Mouse (Mus musculus): ENCODE data around the gene Gramd1b. TPM values are rescaled to one million over a fixed set of nuclear protein-coding genes. Genes with fewer than 3 reads are reported as not detected.

Gramd1b gene
- polyA plus RNA-seq, 1 experiment = 44.2 TPM

DNA sequence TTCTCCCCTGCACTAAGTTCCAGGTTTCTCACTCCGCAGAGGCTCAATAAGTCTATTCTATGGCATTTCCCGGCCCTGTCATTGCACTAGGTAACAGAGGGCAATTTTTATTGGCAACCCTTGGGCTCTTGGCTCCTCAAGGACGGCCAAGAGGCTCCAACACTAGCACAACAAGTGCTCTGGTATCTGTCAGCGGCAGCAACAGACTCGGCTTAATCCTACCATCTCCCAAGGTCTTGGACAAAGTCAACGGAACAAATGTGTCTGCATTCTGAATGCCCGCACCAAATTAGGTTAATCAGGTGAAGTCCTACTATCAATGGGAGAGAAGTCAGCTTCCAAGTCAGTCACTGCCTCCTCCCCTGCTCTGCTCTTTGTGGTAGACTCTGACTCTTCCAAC is 93.3 kb downstream of the Gramd1b start:
- Histone ChIP-seq H3K27ac (ENCODE audit: insufficient read depth, low read depth, low read length) (no peak overlapping the region), H3K4me3 (ENCODE audit: insufficient read depth, low read length) (no peak overlapping the region), H3K4me1 (ENCODE audit: control insufficient read depth, insufficient read depth, low read length) (peaks cover 13% of the 10 kb centered on the region)
- no peak for TF ChIP-seq POLR2A (IDR thresholded peaks at IDR 0.05; ENCODE audit: borderline replicate concordance, low read depth, low read length)
- no peak for TF ChIP-seq CTCF (IDR thresholded peaks at IDR 0.05; ENCODE audit: low read depth, low read length)

DNA sequence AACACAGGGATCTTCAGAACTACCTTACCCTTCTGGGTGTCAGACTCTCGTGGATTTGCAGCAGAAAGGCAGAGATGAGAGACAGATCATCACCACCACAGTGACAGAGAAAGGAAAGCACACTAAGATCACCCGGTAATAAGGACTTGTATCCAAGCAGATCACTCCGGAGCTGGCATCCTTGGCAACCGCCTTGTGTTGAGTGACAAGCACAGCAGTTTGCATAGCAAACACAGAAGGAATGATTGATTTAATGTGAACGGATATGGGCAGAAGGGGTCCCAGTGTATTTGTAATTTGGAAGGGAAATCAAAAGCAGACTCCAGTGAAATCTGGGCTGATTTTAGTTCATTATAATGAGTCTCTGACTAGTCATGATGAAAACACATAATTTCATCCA is 97.9 kb downstream of the Gramd1b start:
- Histone ChIP-seq H3K4me1 (ENCODE audit: control insufficient read depth, insufficient read depth, low read length) (peaks cover 18% of the 10 kb centered on the region), H3K27ac (ENCODE audit: insufficient read depth, low read depth, low read length) (no peak overlapping the region), H3K4me3 (ENCODE audit: insufficient read depth, low read length) (no peak overlapping the region)
- no peak for TF ChIP-seq CTCF (IDR thresholded peaks at IDR 0.05; ENCODE audit: low read depth, low read length)
- TF ChIP-seq POLR2A (IDR thresholded peaks at IDR 0.05; ENCODE audit: borderline replicate concordance, low read depth, low read length) = no peak

- Histone ChIP-seq H3K27ac (ENCODE audit: insufficient read depth, low read depth, low read length) (no peak overlapping the region), H3K4me3 (ENCODE audit: insufficient read depth, low read length) (no peak overlapping the region), H3K4me1 (ENCODE audit: control insufficient read depth, insufficient read depth, low read length) (peaks cover 12% of the 10 kb centered on the region)
- TF ChIP-seq POLR2A (IDR thresholded peaks at IDR 0.05; ENCODE audit: borderline replicate concordance, low read depth, low read length) (no peak), CTCF (IDR thresholded peaks at IDR 0.05; ENCODE audit: low read depth, low read length) (no peak)
Observed at GRCm38 (mm10) chr9:40430969-40431368, 100.2 kb downstream of the Gramd1b start.

- TF ChIP-seq CTCF (IDR thresholded peaks at IDR 0.05; ENCODE audit: low read depth, low read length) (no peak), POLR2A (IDR thresholded peaks at IDR 0.05; ENCODE audit: borderline replicate concordance, low read depth, low read length) (no peak)
- H3K4me1 ChIP-seq (ENCODE audit: control insufficient read depth, insufficient read depth, low read length) = peaks cover 26% of the 10 kb centered on the region
- no peak overlapping the region for H3K27ac ChIP-seq (ENCODE audit: insufficient read depth, low read depth, low read length)
- no peak overlapping the region for H3K4me3 ChIP-seq (ENCODE audit: insufficient read depth, low read length)
Observed at GRCm38 (mm10) chr9:40427663-40428062, 103.5 kb downstream of the Gramd1b start.

DNA sequence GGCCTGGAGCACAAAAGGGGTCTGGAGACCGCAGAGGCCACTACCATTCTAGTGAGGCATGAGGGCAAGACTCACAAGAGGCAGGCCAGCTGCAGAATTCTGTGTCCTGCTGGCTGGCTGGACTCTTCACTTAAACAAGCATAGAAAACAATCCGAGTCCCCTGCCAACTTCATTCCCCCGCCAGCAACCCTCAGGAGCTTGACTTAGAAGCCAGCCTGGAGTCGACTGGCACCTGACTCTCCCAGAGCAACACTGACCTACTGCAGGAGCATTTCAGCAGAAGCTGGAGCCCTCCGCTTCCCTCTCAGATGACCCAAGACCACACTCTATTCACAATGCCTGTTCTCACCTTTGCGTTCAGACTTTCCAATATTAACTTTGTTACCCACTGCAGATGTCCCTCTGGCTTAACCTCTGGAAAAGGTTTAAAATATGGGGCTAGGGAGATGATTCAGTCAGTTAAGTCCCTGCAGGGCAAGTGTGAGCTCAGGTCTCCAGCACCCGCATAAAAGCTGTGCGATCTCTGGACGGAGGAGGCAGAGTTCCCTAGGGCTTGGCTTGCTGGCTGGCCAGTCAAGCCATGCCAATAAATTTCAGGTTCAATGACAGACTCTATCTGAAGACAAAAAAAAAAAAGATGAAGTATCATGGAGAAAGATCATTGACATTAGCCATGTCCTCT is 104.8 kb downstream of the Gramd1b start:
- Histone ChIP-seq H3K4me1 (ENCODE audit: control insufficient read depth, insufficient read depth, low read length) (peaks cover 26% of the 10 kb centered on the region), H3K27ac (ENCODE audit: insufficient read depth, low read depth, low read length) (no peak overlapping the region), H3K4me3 (ENCODE audit: insufficient read depth, low read length) (no peak overlapping the region)
- TF ChIP-seq POLR2A (IDR thresholded peaks at IDR 0.05; ENCODE audit: borderline replicate concordance, low read depth, low read length) = no peak
- no peak for TF ChIP-seq CTCF (IDR thresholded peaks at IDR 0.05; ENCODE audit: low read depth, low read length)

- H3K27ac ChIP-seq (ENCODE audit: insufficient read depth, low read depth, low read length) = no peak overlapping the region
- TF ChIP-seq CTCF (IDR thresholded peaks at IDR 0.05; ENCODE audit: low read depth, low read length) = no peak
- H3K4me3 ChIP-seq (ENCODE audit: insufficient read depth, low read length) = no peak overlapping the region
- peaks cover 26% of the 10 kb centered on the region for H3K4me1 ChIP-seq (ENCODE audit: control insufficient read depth, insufficient read depth, low read length)
Observed at GRCm38 (mm10) chr9:40424874-40425273, 106.3 kb downstream of the Gramd1b start.

- Histone ChIP-seq H3K4me1 (ENCODE audit: control insufficient read depth, insufficient read depth, low read length) (peaks cover 19% of the 10 kb centered on the region), H3K4me3 (ENCODE audit: insufficient read depth, low read length) (no peak overlapping the region), H3K27ac (ENCODE audit: insufficient read depth, low read depth, low read length) (no peak overlapping the region)
- no peak for TF ChIP-seq POLR2A (IDR thresholded peaks at IDR 0.05; ENCODE audit: borderline replicate concordance, low read depth, low read length)
- no peak for TF ChIP-seq CTCF (IDR thresholded peaks at IDR 0.05; ENCODE audit: low read depth, low read length)
Observed at GRCm38 (mm10) chr9:40423427-40423867, 107.7 kb downstream of the Gramd1b start.

GRCm38 (mm10) chr9:40422368-40423057 is 108.7 kb downstream of the Gramd1b start:
- H3K27ac ChIP-seq (ENCODE audit: insufficient read depth, low read depth, low read length) = no peak overlapping the region
- TF ChIP-seq POLR2A (IDR thresholded peaks at IDR 0.05; ENCODE audit: borderline replicate concordance, low read depth, low read length) (no peak), CTCF (IDR thresholded peaks at IDR 0.05; ENCODE audit: low read depth, low read length) (no peak)
- H3K4me1 ChIP-seq (ENCODE audit: control insufficient read depth, insufficient read depth, low read length) = peaks cover 17% of the 10 kb centered on the region
- no peak overlapping the region for H3K4me3 ChIP-seq (ENCODE audit: insufficient read depth, low read length)

DNA sequence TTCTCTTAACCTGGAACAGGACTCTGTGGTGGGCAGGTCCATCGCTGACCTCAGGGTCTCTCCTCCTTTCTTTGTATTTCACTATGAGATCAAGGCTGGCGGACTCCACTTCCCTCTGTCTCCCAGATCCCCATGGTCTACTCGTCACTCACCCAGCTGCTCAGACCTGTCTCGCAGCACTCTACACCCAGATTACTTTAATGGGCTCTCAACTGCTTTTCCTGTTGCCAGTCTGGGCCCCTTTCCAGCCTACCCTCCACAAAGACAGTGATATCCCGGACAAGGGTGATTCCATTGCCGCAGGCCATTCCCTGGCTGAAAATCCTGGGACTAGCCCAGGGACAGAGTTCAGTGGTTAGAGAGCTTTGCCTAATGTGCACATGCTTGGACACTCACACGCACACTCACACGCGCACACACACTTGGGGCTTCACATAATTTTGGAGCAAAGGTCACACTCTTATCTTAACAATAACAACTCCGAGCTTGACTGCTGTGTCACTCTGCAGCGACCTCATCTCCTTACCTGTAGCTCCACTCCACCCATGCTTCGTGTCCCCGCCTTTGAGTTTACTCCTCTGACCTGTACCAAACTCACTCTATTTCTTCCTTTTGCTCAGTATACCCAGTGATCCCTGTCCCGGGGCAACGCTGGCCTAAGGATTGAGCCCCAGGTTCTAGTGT is 110.4 kb downstream of the Gramd1b start:
- Histone ChIP-seq H3K27ac (ENCODE audit: insufficient read depth, low read depth, low read length) (no peak overlapping the region), H3K4me1 (ENCODE audit: control insufficient read depth, insufficient read depth, low read length) (peaks cover 17% of the 10 kb centered on the region), H3K4me3 (ENCODE audit: insufficient read depth, low read length) (no peak overlapping the region)
- TF ChIP-seq POLR2A (IDR thresholded peaks at IDR 0.05; ENCODE audit: borderline replicate concordance, low read depth, low read length) (no peak), CTCF (IDR thresholded peaks at IDR 0.05; ENCODE audit: low read depth, low read length) (no peak)

DNA sequence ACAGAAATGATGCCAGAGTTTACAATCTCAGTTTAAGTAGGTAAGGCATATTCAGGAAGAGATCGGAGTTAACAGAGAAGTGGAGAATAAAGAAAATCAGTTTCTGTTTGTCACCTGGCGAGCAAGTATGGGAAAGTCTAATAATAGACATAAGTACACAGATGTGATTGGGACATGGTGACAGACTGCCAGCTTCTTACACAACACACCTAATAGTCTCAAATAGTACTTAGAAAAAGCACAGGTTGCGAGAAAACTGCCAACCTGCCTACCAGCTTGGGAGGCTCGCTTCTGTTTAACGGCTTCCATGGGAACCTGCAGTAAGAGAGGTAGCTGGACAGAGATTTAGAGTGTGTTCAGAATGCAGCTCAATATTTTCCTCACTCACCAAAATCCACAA is 112.4 kb downstream of the Gramd1b start:
- no peak overlapping the region for H3K27ac ChIP-seq (ENCODE audit: insufficient read depth, low read depth, low read length)
- no peak for TF ChIP-seq CTCF (IDR thresholded peaks at IDR 0.05; ENCODE audit: low read depth, low read length)
- TF ChIP-seq POLR2A (IDR thresholded peaks at IDR 0.05; ENCODE audit: borderline replicate concordance, low read depth, low read length) = no peak

More for the DNA sequence above, 112.4 kb downstream of the Gramd1b start:
- no peak overlapping the region for H3K4me3 ChIP-seq (ENCODE audit: insufficient read depth, low read length)
- peaks cover 9% of the 10 kb centered on the region for H3K4me1 ChIP-seq (ENCODE audit: control insufficient read depth, insufficient read depth, low read length)

Data from bone marrow macrophage, adult 2 months (primary cell).